Mouse (Mus musculus) lung, embryonic 15.5 days (tissue): ENCODE measurements around the gene Dus2. TPM values are rescaled to one million over a fixed set of nuclear protein-coding genes. Genes with fewer than 3 reads are reported as not detected.

Experiments used
- ATAC-seq: fragments of 200-750 bp; cut with Nextera tagmentation; 2 replicates; pipeline ENCODE4 v1.8.0; 2017; ENCODE audit warnings: moderate number of reproducible peaks, borderline replicate concordance; ENCODE audit not compliant: low FRiP score, low TSS enrichment; ENCODE audit errors: extremely low read depth
- H3K27ac ChIP-seq: fragments of 300-500 bp; sonication (generic); 2 replicates; pipeline ENCODE4 v1.5.1; 2015; ENCODE audit warnings: moderate library complexity, mild to moderate bottlenecking, inconsistent platforms
- H3K27me3 ChIP-seq: fragments of 300-500 bp; sonication (generic); 2 replicates; pipeline ENCODE4 v1.6.1; 2015; ENCODE audit warnings: inconsistent platforms
- H3K36me3 ChIP-seq: fragments of 300-500 bp; sonication (generic); 2 replicates; pipeline ENCODE4 v1.6.1; 2015; ENCODE audit warnings: inconsistent platforms
- H3K4me1 ChIP-seq: fragments of 300-500 bp; sonication (generic); 2 replicates; pipeline ENCODE4 v1.6.1; 2015; ENCODE audit warnings: inconsistent platforms
- H3K4me2 ChIP-seq: fragments of 300-500 bp; sonication (generic); 2 replicates; pipeline ENCODE4 v1.6.1; 2015; ENCODE audit warnings: inconsistent platforms, mild to moderate bottlenecking, moderate library complexity
- H3K4me3 ChIP-seq: fragments of 300-500 bp; sonication (generic); 2 replicates; pipeline ENCODE4 v1.5.1; 2015; ENCODE audit warnings: mild to moderate bottlenecking, inconsistent platforms
- H3K9ac ChIP-seq: fragments of 300-500 bp; sonication (generic); 2 replicates; pipeline ENCODE4 v1.6.1; 2015; ENCODE audit warnings: inconsistent platforms
- H3K9me3 ChIP-seq: fragments of 300-500 bp; sonication (generic); 2 replicates; pipeline ENCODE4 v1.6.1; 2016; ENCODE audit warnings: inconsistent platforms
- WGBS: fragments of 180-500 bp; shearing (Covaris S2); methylation state at CpG from one replicate; pipeline ENCODE4 v1.1.7; 2015; 5-methylcytosine and 5-hydroxymethylcytosine counted together
- polyA plus RNA-seq: library from polyadenylated mRNA; unstranded; fragments of >200 nt; fragmentation: Nextera tagmentation; extraction: Ambion mirVana; gene quantifications from 2 replicates; pipeline ENCODE4 v1.2.1, GENCODE M21; 2015

The Dus2 gene
- polyA plus RNA-seq = 19.9 and 20.9 TPM in 2 replicates

DNA sequence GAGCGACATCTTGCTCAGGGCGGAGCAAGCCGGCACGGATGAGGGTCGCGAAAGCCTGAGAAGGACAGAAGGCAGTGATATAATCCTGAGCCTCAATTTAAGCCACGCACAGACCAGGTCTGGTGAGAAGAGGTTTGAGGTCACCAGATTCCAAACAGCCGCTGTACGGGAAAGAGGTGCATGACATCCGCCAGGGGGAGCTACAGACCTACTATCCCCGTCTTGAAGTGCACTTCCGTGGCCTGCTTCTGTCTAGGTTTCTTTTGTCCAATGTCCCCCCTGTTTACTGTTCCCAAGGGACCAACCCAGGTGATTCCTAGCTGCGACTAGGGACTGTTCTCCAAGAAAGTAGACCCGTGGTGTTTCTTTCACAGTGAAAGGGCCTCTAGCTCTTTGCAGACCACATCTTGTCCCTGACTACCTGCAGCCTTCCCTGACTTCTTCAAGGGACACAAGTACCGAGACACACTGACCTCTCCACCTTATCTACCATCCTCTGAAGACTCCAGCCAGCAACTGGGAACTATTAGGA is at the start of gene Dus2:
TSS of gene Dus2 (plus strand) at position 482 of the 532 bp plus-strand sequence.
- Histone ChIP-seq H3K4me1 (peaks cover 14% of the 10 kb centered on the region), H3K9ac (no peak within 1 kb of the TSS; the same call in 1 of the 2 replicates), H3K27me3 (no peaks in the 10 kb centered on the region; the same call in 1 of the 2 replicates), H3K36me3 (no peaks in the 10 kb centered on the region), H3K4me3 (0 out of 2 replicates have a peak within 1 kb of the TSS, but pooled peaks have one; percentile 2), H3K9me3 (no peaks in the 10 kb centered on the region), H3K27ac (0 out of 2 replicates have a peak within 1 kb of the TSS, but pooled peaks have one; percentile 2), H3K4me2 (peak within 1 kb of the TSS; percentile 44)
- WGBS = 9% methylated on average over 15 of the region's 15 CpGs
- peak; percentile 65 for ATAC-seq

DNA sequence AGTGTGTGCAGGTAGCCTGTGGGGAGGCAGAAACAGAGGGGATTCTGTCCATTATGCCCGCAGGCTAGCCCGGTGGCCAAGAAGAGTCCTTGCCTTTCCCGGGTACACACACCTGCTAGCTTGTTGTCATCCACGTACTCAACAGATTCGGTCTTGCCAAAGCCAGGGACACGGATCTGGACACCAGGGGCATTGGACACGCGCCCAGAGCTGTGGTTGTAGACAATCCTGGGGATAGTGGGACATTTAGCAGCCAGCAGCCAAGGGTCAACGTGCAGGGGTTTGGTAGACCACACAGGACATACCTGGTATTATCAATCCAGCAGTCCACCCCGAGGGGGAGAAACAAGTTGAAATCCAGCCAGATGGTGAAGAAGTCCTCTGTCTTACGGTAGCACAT is 49.1 kb upstream of the Dus2 start:
- Histone ChIP-seq H3K9ac (no peak overlapping the region), H3K27me3 (no peaks in the 10 kb centered on the region), H3K4me2 (no peak overlapping the region), H3K36me3 (peaks cover 48% of the 10 kb centered on the region), H3K4me3 (no peak overlapping the region), H3K9me3 (no peaks in the 10 kb centered on the region), H3K4me1 (peaks cover 7% of the 10 kb centered on the region), H3K27ac (no peak overlapping the region)
- no peak for ATAC-seq
- 92% methylated on average over 11 of the region's 11 CpGs for WGBS

DNA sequence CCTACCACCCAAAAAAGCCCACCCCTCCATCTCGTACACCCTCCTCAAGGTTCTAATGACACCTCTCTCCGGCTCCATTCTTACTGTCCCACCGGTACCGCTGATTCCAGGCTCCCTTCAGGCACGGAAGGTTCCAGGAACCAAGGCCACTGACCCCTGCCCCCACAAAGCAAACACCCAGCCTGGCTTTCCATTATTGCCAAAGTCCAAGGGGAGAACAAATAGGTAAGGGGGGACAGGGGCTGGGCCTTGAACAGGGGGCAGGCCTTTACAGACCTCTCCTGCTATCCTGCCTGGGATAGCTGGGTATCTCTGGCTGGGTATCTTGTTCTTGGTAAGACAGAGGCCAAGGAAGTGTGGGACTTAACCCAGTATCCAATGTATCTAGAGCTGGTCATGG is 48.6 kb upstream of the Dus2 start:
- no peaks in the 10 kb centered on the region for H3K27me3 ChIP-seq
- H3K27ac ChIP-seq = no peak overlapping the region
- no peaks in the 10 kb centered on the region for H3K9me3 ChIP-seq
- no peak for ATAC-seq
- peaks cover 7% of the 10 kb centered on the region for H3K4me1 ChIP-seq
- peaks cover 53% of the 10 kb centered on the region for H3K36me3 ChIP-seq
- no peak overlapping the region for H3K4me3 ChIP-seq
- H3K9ac ChIP-seq = no peak overlapping the region
- 86% methylated on average over 5 of the region's 5 CpGs for WGBS
- H3K4me2 ChIP-seq = no peak overlapping the region

DNA sequence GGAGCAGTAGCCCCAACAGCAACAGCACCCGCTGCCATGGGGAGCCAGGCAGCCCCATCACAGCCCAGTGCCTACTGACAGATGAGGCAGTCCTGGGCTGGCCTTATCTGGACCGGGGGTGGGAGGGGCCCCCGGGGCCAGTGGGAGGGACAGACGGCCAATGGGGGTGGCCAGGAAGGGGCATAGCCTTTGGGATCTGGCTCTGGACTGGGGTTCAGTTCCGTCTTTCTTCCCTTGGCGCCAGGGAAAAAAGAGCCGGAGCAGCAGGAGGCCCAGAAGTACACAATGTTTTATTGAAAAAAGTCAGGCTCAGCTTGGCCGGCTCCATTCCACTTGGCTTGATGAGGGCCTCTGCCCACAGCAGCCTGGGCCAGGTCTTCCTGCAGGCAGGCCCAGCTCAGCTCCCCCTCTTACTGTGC is 47.8 kb upstream of the Dus2 start, which contains the start of gene Lcat:
TSS of gene Lcat (minus strand) at position 62 of the 419 bp plus-strand sequence.
- Histone ChIP-seq H3K4me3 (no peak within 1 kb of the TSS), H3K27ac (no peak within 1 kb of the TSS), H3K4me1 (peaks cover 3% of the 10 kb centered on the region; the same call in 1 of the 2 replicates), H3K9ac (no peak within 1 kb of the TSS), H3K9me3 (no peaks in the 10 kb centered on the region), H3K27me3 (no peaks in the 10 kb centered on the region), H3K36me3 (peaks cover 57% of the 10 kb centered on the region), H3K4me2 (no peak within 1 kb of the TSS)
- 72% methylated on average over 8 of the region's 8 CpGs for WGBS
- ATAC-seq = no peak

DNA sequence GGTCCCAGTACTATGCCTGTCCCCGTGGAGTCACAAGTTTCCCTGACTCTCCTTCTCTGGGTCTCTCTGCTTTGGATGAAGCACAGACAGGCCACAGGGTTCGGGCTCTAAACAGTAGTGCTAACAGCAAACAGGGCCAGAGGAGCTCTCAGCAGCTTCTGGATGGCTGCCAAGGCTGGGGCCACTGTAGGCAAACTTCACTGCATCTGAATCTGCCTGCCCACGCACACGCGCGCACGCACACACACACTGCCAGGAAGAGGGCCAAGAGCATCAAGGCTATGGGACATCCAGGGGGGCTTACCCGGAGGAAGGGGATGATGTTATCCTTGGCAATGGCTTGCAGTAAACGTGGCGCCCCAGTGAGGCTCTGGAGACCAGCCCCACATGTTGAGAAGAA is 41.8 kb upstream of the Dus2 start:
- 53% methylated on average over 10 of the region's 10 CpGs for WGBS
- H3K9me3 ChIP-seq = no peaks in the 10 kb centered on the region
- no peak overlapping the region for H3K9ac ChIP-seq
- no peaks in the 10 kb centered on the region for H3K27me3 ChIP-seq
- H3K4me2 ChIP-seq = no peak overlapping the region
- ATAC-seq = no peak
- no peak overlapping the region for H3K4me3 ChIP-seq
- H3K4me1 ChIP-seq = peaks cover 16% of the 10 kb centered on the region
- peaks cover 82% of the 10 kb centered on the region for H3K36me3 ChIP-seq
- no peak overlapping the region for H3K27ac ChIP-seq

DNA sequence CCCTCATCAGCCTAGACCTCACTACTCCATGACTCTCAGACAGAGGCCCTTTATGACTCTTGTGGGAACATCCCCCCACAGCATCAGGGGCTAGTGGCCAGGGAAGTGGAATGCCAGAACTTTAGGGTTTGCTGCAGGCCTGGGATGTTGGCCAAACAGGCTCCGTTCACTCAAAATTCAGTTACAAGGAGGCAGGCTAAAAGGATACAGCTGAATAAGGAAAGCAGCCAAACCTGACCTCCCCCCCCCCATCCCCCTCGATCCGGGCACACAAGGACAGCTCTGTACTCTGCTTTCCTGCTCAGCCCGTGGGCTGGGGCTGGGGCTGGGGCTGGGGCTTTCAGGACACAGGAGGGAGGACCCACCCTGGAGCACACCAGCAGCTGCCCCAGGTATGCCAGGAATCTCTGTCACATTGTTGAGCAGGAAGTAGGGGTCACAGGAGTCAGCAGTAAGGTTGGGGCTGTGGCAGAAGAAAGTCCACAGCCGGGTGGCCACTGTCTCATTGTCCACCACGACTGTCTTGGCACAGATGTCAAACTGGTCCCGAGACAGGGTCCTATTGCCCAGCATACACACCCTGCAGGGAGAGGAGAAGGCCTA is 40.0 kb upstream of the Dus2 start:
- no peak overlapping the region for H3K4me3 ChIP-seq
- ATAC-seq = no peak
- H3K27me3 ChIP-seq = no peaks in the 10 kb centered on the region
- peaks cover 73% of the 10 kb centered on the region for H3K36me3 ChIP-seq
- no peak overlapping the region for H3K9ac ChIP-seq
- 31% methylated on average over 7 of the region's 7 CpGs for WGBS
- H3K4me1 ChIP-seq = peaks cover 16% of the 10 kb centered on the region
- H3K27ac ChIP-seq = peak overlapping the region; percentile 35; the same call in 1 of the 2 replicates
- H3K9me3 ChIP-seq = no peaks in the 10 kb centered on the region
- no peak overlapping the region for H3K4me2 ChIP-seq

DNA sequence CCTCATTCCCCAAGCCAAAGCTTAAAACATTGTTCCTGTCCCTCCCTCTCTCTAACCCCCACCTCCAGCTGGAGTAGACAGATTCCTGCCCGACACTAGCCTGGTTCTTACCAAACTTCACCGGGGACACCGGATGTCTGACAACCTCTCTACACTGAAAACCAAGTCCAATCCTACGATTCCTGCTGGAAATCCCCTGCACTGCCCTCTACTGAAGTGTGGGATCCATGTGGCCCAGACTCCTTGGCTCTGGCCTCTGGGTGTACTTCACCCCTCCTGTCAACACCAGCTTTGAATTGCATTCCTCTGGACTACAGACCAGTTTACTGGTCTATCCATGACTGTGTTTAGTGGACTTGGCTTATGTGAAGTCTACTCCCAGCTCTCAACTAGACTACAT is 34.6 kb upstream of the Dus2 start:
- Histone ChIP-seq H3K9me3 (no peaks in the 10 kb centered on the region), H3K36me3 (peaks cover 43% of the 10 kb centered on the region), H3K4me3 (no peak overlapping the region), H3K9ac (no peak overlapping the region), H3K27ac (no peak overlapping the region), H3K27me3 (no peaks in the 10 kb centered on the region), H3K4me1 (peaks cover 4% of the 10 kb centered on the region; the same call in 1 of the 2 replicates), H3K4me2 (no peak overlapping the region)
- WGBS = 92% methylated on average over 4 of the region's 4 CpGs
- ATAC-seq = no peak

DNA sequence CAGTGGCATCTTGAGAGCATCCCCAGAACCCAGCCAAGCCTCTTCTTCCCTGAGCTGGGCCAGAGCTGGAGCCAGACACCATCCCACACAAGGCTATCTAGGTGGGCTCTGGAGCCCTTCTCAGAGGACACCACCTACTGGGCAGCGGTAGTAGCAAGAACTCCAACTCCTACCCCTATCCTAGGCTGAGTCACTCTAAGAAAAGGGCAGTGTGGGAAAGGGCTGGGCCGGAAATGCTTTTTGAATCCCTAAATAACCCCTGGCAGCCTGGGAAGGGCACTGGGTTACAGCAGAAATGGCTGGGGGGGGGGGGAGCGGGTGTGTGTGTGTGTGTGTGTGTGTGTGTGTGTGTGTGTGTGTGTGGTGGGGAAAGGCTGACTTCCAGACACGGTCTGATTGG is 33.3 kb upstream of the Dus2 start:
- Histone ChIP-seq H3K4me3 (no peak overlapping the region), H3K36me3 (peaks cover 40% of the 10 kb centered on the region), H3K27me3 (no peaks in the 10 kb centered on the region), H3K4me1 (peaks cover 4% of the 10 kb centered on the region; the same call in 1 of the 2 replicates), H3K27ac (no peak overlapping the region), H3K4me2 (no peak overlapping the region), H3K9me3 (no peaks in the 10 kb centered on the region), H3K9ac (no peak overlapping the region)
- no peak for ATAC-seq
- WGBS = 68% methylated on average over 3 of the region's 4 CpGs

DNA sequence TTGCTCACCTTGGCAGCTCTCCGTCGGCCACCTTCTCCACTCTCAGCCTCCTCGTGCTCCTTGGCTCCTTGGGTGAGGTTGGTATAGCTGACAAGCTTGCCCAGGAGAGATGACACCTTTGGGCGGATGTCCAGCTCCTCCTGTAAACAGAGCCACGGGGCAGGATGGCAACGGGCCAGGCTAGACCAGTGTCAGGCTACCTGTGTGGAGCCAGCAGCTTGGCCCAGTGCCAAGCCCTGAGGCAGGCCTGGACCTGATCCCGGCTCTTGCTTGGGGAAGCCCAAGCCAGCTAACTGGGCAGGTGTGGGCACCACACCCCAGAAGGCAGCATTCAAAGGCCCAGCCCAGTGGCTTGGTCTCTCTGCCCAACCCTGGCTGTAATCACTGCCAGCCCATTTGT is 31.8 kb upstream of the Dus2 start:
- H3K9ac ChIP-seq = no peak overlapping the region
- ATAC-seq = peak; percentile 35; the same call in 1 of the 2 replicates
- no peak overlapping the region for H3K4me2 ChIP-seq
- WGBS = 63% methylated on average over 7 of the region's 7 CpGs
- H3K4me3 ChIP-seq = no peak overlapping the region
- H3K4me1 ChIP-seq = peaks cover 11% of the 10 kb centered on the region
- H3K27ac ChIP-seq = no peak overlapping the region
- no peaks in the 10 kb centered on the region for H3K27me3 ChIP-seq
- no peaks in the 10 kb centered on the region for H3K9me3 ChIP-seq
- peaks cover 26% of the 10 kb centered on the region for H3K36me3 ChIP-seq

DNA sequence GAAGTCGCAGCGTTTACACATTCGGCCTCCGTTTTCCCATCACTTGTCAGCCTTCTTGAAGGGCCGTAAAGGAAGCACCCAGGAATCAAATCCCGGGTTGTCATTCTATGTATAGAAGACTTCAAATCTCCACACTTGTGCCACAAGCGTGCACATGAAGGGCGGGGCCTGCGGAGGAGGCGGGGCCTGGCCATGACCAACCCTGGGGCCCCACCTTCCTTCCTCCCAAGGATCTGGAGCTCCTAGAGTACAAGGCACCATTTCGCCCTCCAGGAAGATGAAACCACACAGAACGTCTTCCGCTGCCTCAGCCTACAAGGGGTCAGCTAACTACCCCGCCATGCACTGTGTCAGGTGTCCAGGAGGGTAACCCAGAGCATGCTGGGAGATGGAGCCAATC is 30.0 kb upstream of the Dus2 start:
- Histone ChIP-seq H3K36me3 (peaks cover 18% of the 10 kb centered on the region), H3K27ac (no peak overlapping the region), H3K27me3 (no peaks in the 10 kb centered on the region), H3K4me3 (no peak overlapping the region), H3K4me2 (no peak overlapping the region), H3K9me3 (no peaks in the 10 kb centered on the region), H3K9ac (no peak overlapping the region), H3K4me1 (peaks cover 21% of the 10 kb centered on the region)
- ATAC-seq = no peak
- 79% methylated on average over 14 of the region's 14 CpGs for WGBS

DNA sequence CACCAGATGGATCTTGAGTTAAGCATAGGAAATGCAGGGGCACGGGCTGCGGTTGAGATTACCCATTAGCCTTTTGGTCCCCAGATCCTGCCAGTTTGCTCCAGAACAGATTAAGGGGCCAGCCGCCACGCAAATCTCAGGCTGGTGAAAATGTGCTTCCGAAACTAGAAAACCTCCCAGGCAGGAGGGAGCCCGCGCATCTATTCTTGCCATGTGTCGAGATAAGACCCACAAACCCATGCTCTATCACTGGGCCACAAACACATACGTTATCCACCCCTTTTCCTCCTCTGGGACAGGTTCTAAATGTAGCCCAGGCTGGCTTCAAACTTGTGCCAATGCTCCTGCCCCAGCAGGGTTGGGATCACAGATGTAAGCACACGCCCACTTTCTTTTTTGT is 29.6 kb upstream of the Dus2 start:
- H3K4me2 ChIP-seq = no peak overlapping the region
- no peak overlapping the region for H3K9ac ChIP-seq
- no peaks in the 10 kb centered on the region for H3K27me3 ChIP-seq
- no peak overlapping the region for H3K4me3 ChIP-seq
- peaks cover 16% of the 10 kb centered on the region for H3K36me3 ChIP-seq
- H3K4me1 ChIP-seq = peaks cover 25% of the 10 kb centered on the region
- WGBS = 83% methylated on average over 10 of the region's 10 CpGs
- no peak for ATAC-seq
- no peaks in the 10 kb centered on the region for H3K9me3 ChIP-seq
- H3K27ac ChIP-seq = no peak overlapping the region

DNA sequence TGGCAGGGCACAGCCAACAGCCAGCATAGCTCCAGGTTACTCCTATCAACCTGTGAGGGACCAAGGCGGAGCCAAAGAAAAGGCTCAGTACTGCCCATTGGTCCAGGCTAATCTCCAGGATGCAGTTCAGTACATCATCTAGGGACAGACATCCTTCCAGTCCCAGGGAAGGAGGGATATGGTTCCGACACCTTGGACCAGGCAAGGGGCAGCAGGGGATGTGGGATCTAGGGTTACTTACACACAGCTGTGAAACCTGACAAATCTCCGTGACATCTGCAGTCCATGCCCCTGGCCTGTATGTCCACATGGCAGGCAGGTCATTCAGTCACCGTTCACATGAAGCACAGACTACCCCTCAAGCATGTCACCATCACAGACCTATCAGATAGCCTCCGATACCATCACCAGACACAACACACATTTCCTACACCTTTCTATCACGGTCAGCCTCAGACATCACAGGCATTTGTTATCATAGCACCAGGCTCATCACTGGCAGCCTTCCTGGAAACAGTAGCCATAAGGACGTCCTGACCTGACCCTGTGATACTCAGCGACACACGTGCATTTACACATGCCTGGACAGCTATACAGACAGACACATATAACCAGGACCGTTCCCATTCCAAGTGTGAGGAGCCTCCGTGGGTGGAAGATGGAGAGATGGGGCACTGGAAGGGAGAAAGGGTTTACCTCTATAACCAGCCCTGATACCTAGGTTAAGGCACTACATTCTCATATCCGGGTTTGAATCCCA is 26.5 kb upstream of the Dus2 start:
- Histone ChIP-seq H3K9me3 (no peaks in the 10 kb centered on the region), H3K4me2 (peak overlapping the region; percentile 71), H3K27me3 (no peaks in the 10 kb centered on the region), H3K9ac (peak overlapping the region; percentile 93), H3K36me3 (0 out of 2 replicates have a peak, but pooled peaks cover 6% of the 10 kb centered on the region), H3K4me1 (peaks cover 32% of the 10 kb centered on the region), H3K4me3 (peak overlapping the region; percentile 96), H3K27ac (no peak overlapping the region)
- 42% methylated on average over 12 of the region's 12 CpGs for WGBS
- ATAC-seq = no peak
